Mouse (Mus musculus): Measurements from ENCODE around the gene Mrps18a. TPM values are rescaled to one million over a fixed set of nuclear protein-coding genes. Genes with fewer than 3 reads are reported as not detected.

The Mrps18a gene
- total RNA-seq (2015; ENCODE audit: low replicate concordance) = 11.3 and 22.7 TPM in 2 replicates
- 9.0 and 19.4 TPM in 2 replicates for total RNA-seq (2017; ENCODE audit: low replicate concordance)

DNA sequence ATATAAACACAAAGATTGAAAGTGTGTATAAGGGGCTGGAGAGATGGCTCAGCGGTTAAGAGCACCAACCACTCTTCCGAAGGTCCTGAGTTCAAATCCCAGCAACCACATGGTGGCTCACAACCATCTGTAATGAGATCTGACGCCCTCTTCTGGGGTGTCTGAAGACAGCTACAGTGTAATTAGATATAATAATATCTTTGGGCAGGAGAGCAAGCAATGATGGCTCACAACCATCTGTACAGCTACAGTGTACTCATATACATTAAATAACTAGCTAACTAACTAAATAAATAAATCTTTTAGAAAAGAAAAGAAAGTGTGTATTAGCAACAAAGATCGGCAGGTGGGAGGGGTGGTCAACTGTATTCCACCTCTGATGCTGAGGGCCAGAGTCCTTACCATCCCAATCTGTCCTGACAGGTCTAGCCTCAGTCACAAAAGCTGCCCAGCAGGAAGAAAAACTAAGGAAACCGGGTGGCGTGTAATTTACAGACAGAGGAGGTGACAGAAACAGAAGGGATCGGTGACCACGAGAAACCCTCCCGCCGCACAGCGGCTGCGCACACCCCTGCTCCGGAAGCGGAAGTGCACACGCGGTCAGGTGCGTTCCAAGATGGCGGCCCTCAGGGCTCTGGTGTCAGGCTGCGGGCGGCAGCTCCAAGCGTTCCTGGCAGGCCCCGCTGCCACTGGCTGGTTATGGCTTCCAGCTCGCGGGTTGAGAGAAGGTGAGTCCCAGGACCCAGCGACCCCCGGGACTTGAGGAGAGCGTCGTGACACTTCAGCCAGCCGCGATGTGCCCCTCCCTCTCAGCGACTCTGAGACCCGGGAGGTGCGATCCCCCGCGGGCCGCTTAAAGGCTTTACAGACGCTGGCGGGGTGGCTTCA lies at the start of gene Mrps18a:
Gene Mrps18a, plus strand, starts transcription at position 585 of the 888 bp plus-strand sequence.
- ATAC-seq (replicated peaks; ENCODE audit: low FRiP score, poor library complexity, severe bottlenecking) = peak; percentile 100

DNA sequence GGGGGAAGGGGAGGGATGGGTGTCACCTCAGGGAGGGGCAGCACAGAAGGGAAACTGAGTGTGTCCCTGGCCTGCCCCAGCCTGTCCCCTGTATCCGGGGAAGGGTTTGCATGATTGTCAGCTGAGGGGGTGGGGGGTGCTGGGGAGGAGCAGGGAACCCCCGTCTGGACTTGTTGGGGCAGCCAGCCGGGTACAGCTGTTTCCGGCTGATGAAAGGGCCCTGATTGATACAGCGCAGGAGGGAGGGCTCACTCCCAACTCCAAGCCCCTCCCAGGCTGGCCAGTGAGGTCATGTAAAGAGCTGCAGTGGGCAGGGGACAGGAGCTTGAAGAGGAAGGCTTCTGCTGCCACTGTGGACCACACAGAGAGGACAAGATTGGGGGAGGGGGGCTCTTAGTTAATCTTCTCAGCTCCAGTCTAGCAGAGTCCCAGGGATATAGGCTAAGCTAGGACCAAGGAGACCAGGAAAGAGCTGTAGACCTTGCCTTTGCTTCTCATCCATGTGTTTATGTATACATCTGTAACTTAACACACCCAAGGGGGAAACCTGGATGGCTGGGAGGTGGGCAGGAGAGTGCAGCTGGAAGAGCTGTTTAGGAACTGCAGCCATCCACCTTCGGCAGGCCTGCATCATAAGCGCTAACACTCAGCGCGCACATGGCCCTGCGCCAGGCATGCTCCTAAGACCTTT lies 47.4 kb upstream of the Mrps18a start:
- no peak for ATAC-seq (replicated peaks; ENCODE audit: low FRiP score, poor library complexity, severe bottlenecking)

DNA sequence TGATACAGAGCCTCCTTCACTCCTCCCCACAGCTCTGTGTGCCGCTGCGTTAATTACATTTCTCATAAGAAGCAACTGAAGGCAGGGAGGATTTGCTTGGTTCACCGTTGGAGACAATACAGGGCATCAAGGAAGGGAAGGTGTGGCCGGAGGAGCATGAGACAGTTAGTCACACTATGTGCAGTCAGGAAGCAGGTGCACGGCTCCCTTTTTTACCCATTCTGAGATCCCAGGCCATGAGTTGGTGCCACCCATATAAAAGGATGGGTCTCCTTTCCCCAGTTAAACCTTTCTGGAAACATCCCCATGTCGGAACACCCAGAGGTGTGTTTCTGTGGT lies 46.8 kb upstream of the Mrps18a start:
- ATAC-seq (replicated peaks; ENCODE audit: low FRiP score, poor library complexity, severe bottlenecking) = no peak

DNA sequence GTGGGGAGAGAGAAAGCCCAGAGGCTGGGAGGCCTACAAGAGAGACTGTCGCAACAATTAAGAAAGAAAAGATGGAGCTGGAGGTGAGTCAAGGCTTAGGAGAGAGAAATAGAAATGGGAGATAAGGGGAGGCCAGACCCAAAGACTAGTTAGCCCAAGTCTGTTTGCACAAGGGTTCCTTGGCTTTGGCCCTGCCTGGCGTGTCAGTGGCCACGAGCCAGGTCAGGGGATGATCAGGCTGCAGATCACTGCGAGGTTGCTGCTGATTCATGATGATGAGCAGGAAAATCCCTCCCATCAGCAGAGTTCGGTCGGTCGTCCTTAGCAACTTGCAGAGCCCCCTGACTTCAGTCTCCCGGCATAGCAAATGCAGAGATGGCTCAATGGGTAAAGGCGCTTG lies 40.7 kb upstream of the Mrps18a start:
- ATAC-seq (replicated peaks; ENCODE audit: low FRiP score, poor library complexity, severe bottlenecking) = no peak

- no peak for ATAC-seq (replicated peaks; ENCODE audit: low FRiP score, poor library complexity, severe bottlenecking)
Measured at GRCm38 (mm10) chr17:46071531-46071930, 39.3 kb upstream of the Mrps18a start.

DNA sequence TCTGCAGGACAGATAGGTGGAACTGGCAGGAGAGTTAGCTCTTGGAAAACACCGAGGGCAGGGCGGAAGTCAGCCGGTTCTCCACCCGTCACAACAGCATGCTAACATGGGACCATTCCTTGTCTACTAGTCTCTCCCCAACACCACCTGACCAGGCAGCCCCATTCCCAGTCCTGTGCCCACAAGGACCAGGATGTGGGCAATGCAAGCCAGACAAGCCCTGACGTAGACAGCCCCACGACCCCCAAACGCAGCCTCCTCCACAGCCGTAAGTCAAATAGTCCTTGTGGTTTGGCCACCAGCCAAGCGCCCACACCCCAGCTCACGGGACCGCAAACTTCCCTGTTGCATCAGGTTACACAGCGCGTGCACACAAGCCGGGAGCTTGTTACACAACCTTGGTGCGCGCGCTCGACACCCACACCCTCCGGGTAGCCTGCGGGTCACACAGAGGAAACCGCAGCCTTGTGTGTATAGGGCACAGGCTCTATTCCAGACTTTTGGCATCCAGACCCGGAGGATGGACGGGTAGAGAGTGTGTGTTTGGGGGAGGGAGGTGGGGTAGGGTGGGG lies 37.0 kb upstream of the Mrps18a start:
- ATAC-seq (replicated peaks; ENCODE audit: low FRiP score, poor library complexity, severe bottlenecking) = 0 out of 2 replicates have a peak, but pooled peaks have one; percentile 36

GRCm38 (mm10) chr17:46074398-46075115 lies 36.2 kb upstream of the Mrps18a start:
- no peak for ATAC-seq (replicated peaks; ENCODE audit: low FRiP score, poor library complexity, severe bottlenecking)

GRCm38 (mm10) chr17:46075116-46075485 lies 35.7 kb upstream of the Mrps18a start:
- ATAC-seq (replicated peaks; ENCODE audit: low FRiP score, poor library complexity, severe bottlenecking) = no peak

- no peak for ATAC-seq (replicated peaks; ENCODE audit: low FRiP score, poor library complexity, severe bottlenecking)
Measured at GRCm38 (mm10) chr17:46075551-46076259, 35.1 kb upstream of the Mrps18a start.

DNA sequence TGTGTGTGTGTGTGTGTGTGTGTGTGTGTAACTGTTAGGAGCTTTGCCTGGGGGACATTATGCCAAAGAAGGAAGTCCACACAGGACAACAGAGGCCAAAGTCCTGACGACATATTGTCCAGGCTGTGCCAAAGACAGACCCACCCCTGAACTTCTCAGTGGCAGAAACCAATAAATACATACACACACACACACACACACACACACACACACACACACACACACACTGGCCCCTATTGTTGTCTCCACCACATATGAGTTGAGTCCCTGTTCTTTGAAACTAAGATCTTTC lies 34.6 kb upstream of the Mrps18a start:
- ATAC-seq (replicated peaks; ENCODE audit: low FRiP score, poor library complexity, severe bottlenecking) = no peak

DNA sequence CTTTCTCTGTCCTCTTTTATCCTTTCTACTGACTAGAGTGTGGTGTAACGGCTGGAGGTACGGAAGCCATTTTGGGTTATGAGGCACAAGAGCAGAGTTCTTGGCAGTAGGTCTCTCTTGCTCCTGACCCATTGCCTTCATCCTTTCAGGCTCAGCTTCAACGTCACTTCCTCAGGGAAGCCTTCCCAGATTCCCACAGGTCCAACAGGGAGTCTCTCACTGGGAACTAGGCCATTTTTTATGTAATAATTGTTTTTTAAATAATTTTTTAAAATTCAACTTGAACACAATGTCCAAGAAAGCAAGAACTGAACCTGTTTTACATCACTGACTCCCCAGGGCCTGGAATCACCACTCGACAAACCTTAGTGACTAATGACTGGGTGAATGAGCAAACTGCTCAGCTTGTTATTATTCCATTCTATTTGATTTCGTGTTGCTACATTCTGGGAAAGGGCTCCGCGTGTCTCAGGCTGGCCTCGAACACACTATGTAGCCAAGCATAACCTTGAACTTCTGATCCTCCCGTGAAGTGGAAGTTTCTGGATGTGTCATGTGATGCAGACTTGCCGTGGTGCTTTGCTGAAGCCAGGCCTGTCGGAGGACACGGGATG lies 32.8 kb upstream of the Mrps18a start:
- no peak for ATAC-seq (replicated peaks; ENCODE audit: low FRiP score, poor library complexity, severe bottlenecking)

DNA sequence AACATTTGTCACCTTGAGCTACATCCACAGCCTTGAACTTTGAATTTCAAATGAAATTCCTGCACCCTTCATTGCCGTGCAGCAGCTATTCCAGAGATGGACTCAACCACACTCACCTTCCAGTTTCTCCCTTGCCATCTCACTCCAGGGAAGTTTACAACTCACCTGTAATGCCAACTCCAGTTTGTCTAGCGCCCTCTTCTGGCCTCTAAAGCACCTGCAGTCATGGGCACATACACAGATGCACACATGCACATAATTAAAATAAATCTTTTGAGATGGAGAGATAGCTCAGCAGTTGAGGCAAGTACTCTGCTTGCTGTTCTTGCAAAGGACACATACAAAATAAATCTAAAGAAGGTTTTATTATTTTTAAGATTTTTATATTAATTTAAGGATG lies 31.7 kb upstream of the Mrps18a start:
- ATAC-seq (replicated peaks; ENCODE audit: low FRiP score, poor library complexity, severe bottlenecking) = no peak

GRCm38 (mm10) chr17:46080388-46080787 lies 30.4 kb upstream of the Mrps18a start:
- no peak for ATAC-seq (replicated peaks; ENCODE audit: low FRiP score, poor library complexity, severe bottlenecking)

DNA sequence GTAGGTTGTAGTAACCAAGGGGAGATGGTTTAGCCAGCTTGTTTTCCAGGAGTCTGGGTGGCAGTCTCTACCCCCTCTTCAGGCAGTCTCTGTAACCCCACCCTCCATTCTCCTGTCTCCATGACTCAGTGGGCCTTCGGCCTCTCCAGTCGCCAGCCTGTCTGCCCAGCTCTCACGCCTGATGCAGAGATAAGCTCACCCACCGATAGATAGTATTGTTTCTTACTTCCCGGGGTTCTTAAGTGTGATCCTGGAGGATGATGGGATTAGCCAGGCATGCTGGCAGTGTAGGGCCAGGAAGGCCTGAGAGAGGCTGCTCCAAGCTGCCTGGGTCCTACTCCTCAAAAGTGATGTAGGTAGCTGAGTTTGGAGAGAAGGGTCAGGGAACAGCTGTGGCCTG lies 29.7 kb upstream of the Mrps18a start:
- ATAC-seq (replicated peaks; ENCODE audit: low FRiP score, poor library complexity, severe bottlenecking) = no peak

GRCm38 (mm10) chr17:46081657-46082056 lies 29.1 kb upstream of the Mrps18a start:
- ATAC-seq (replicated peaks; ENCODE audit: low FRiP score, poor library complexity, severe bottlenecking) = no peak

- no peak for ATAC-seq (replicated peaks; ENCODE audit: low FRiP score, poor library complexity, severe bottlenecking)
Measured at GRCm38 (mm10) chr17:46083381-46083780, 27.4 kb upstream of the Mrps18a start.

DNA sequence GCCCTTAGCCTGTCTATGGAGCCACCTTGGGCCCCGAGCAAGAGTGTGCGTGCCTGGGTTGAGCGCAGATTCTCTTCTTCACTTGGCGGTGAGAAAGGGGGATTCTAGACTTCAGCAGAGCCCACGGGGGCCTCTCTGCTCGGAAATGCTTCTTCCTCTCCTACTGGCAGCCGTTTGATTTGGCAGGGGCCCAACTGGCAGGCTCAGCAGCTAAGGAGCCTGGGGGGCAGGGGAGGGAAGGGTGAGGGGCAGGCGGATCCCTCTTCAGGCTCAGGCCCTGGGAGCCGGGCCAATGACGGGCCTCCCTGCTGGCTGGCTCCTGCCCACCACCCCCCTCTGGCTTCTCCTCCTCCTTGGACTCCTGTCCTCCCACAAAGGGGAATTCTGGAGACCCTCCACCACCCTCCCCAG lies 26.7 kb upstream of the Mrps18a start:
- ATAC-seq (replicated peaks; ENCODE audit: low FRiP score, poor library complexity, severe bottlenecking) = no peak

GRCm38 (mm10) chr17:46086341-46086870 lies 24.4 kb upstream of the Mrps18a start:
- ATAC-seq (replicated peaks; ENCODE audit: low FRiP score, poor library complexity, severe bottlenecking) = no peak

DNA sequence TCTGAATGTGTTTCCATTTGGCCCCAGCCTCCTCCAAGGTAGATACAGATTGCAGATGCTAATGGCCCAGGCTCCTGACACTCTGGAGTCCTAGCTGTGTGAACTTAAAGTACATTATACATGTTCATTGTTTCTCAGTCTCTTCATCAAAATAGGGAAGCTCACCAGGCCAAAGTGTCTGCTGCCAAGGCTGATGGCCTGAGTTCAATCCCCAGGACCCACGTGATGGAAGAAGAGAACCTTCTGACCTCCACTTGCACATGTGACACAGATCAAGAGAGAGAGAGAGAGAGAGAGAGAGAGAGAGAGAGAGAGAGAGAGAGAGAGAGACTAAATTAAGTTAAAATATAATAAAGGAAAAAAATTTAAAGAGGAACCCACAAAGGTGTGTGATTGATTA lies 19.4 kb upstream of the Mrps18a start:
- ATAC-seq (replicated peaks; ENCODE audit: low FRiP score, poor library complexity, severe bottlenecking) = no peak
